Mouse (Mus musculus) right cerebral cortex, postnatal 4 days (tissue): ENCODE measurements around the gene Naa20.

Source experiments
- DNase-seq: peaks from one replicate; pipeline ENCODE4 v3.0.0-alpha.2; 2022

The Naa20 gene

DNA sequence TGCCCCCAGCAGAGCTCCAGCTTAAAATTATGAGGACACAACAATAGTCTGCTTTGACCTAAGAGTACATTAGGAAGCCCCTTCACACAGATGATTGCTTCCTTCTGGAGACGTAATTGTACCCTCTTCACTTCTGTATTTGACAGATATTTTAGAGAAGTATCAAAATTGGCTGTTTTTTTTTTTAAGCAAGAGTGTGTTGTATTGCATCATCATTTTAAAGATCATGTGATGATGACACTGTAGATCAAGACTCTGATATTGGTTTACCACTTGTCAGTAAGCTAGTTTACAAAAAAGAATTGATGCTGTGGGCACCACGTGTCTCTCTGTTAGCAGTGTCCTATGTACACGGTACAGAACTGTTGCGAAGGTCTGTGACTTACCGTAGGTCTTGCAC lies 50.8 kb downstream of the Naa20 start:
- no peak for DNase-seq

- no peak for DNase-seq
Observed at GRCm38 (mm10) chr2:145955844-145956243, 53.9 kb downstream of the Naa20 start.

GRCm38 (mm10) chr2:145956318-145956717 lies 54.4 kb downstream of the Naa20 start:
- DNase-seq: no peak

- DNase-seq: no peak
Observed at GRCm38 (mm10) chr2:145957450-145957849, 55.6 kb downstream of the Naa20 start.

GRCm38 (mm10) chr2:145958097-145958496 lies 56.2 kb downstream of the Naa20 start:
- no peak for DNase-seq

GRCm38 (mm10) chr2:145958551-145958950 lies 56.7 kb downstream of the Naa20 start:
- DNase-seq: no peak

DNA sequence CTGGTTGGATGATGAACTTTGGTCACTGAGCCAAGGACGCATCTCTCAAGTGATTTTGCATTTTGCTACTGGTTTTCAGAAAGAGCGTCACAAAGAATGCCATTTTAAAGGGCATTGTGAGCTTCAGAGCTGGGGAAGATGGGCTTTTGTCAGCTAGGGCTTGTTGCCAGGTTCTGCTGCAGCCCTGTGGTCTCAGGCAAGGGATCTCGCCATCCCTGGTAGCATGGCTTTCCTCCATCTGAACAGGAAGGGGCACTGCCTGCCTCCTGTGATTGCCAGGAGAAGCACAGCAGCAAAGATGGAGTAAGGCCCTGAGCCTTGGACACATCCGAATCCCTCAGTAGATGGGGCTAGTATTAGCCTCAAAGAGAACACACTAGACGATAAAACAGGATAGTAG lies 60.0 kb downstream of the Naa20 start:
- DNase-seq: no peak
